Mouse (Mus musculus) inflammation-experienced regulatory T-cells, adult 16 weeks (primary cell): ENCODE data around the gene 4930519P11Rik. TPM values are rescaled to one million over a fixed set of nuclear protein-coding genes. Genes with fewer than 3 reads are reported as not detected.

Experiments
- polyA plus RNA-seq: library from polyadenylated mRNA; unstranded; fragments of 100-300 nt; shearing (Covaris generic); gene quantifications from one replicate; pipeline ENCODE4 v1.2.1, GENCODE M21; 2017

4930519P11Rik gene
- polyA plus RNA-seq = not detected

DNA sequence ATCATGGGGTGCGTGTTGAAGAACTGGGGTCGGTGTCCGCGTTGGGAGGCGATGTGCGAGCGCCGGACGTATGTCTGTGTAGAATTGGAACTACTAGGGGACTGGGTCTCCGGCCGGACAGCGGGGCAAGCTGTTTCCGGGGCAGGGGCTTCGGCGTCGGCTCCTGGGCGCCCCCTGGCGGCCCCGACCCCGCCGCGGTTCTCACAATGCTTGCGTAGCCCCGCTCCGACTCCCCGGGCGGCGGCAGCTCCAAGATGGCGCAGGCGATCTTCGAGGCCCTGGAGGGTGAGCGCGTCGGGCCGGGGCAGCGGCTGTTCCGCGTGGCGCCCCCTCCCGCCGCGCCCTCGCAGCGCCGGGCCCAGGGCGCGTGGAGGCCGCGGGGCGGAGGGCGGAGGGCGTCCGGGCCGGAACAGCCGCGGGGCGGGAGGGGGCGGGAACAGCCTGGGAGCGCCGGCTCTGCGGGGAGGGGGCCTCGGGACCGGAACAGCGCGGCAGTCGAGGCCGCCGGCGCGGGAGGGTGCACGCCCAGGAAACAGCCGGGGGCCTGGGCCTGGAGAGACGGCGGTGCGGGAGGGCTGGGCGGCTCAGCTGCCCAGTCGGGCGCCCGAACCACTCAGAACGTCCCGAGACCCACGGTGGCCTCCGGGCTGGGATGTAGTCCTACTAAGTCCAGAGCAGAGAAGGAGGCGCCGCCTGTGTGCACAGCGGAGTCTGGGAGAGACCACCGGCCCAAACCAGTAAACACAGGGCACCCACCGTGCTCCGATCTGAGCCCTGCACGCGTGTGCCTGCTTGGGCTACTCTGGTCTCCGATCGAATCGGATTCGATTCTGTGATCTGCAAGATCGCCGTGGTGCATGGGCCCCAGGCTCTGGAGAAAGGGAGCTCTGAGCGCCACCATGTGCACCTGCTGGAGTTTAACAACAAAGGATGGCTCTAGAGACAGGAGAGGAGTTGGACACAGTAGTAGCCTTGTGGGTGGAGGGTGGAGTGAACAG, at the start of gene 4930519P11Rik, which contains the start of gene Zfp341:
Gene 4930519P11Rik, minus strand, starts transcription at position 320 of the 998 bp plus-strand sequence.
Gene Zfp341, plus strand, starts transcription at position 180 of the 998 bp plus-strand sequence.

DNA sequence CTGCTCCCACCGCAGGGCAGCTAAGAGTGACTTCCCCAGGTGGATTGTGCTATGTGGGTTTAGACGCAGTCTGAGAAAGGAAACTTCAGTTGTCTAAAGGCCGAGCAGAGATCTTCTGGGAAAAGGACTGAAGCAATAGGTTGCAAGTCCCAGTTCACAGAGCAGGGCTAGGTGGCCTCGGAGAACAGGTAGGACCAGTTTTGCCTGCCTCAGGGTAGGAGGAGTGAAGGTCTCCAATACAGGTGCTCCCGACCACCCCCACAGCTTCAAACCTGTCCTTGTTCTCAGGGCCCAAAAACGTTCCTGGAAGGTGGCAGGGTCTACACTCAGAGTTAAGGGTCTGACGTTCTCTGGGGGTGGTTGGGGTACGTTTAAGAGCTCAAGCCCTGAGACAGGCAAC, 38.1 kb upstream of the 4930519P11Rik start, which contains the start of gene Chmp4b:
Gene Chmp4b, plus strand, starts transcription at position 343 of the 400 bp plus-strand sequence.

GRCm38 (mm10) chr2:154603638-154604153, 9.5 kb downstream of the 4930519P11Rik start, which contains the start of gene Pxmp4:
Gene Pxmp4, minus strand, starts transcription at chr2:154603708.

GRCm38 (mm10) chr2:154569836-154570286, 43.4 kb downstream of the 4930519P11Rik start, which contains the start of gene E2f1:
Gene E2f1, minus strand, starts transcription at chr2:154569892.

Other genes with a start within 250 kb of the 4930519P11Rik start
- gene Cdk5rap1, start 240.4 kb downstream of the 4930519P11Rik start, polyA plus RNA-seq = 24.2 TPM
- gene Snta1, start 205.3 kb downstream of the 4930519P11Rik start, polyA plus RNA-seq = not detected
- gene Cbfa2t2, start 177.0 kb downstream of the 4930519P11Rik start, polyA plus RNA-seq = 15.3 TPM
- gene 1700003F12Rik, start 66.4 kb downstream of the 4930519P11Rik start, polyA plus RNA-seq = not detected
- gene Actl10, start 61.7 kb downstream of the 4930519P11Rik start, polyA plus RNA-seq = not detected
- not detected for gene Necab3, start 54.5 kb downstream of the 4930519P11Rik start, polyA plus RNA-seq
- gene E2f1, start 43.5 kb downstream of the 4930519P11Rik start, polyA plus RNA-seq = 0.80 TPM
- gene Pxmp4, start 9.7 kb downstream of the 4930519P11Rik start, polyA plus RNA-seq = 24.1 TPM
- gene Zfp341, start 140 bp downstream of the 4930519P11Rik start, polyA plus RNA-seq = 0.74 TPM
- 5.5 TPM for gene Chmp4b, start 38.3 kb upstream of the 4930519P11Rik start, polyA plus RNA-seq
- not detected for gene Gm14214, start 156.6 kb upstream of the 4930519P11Rik start, polyA plus RNA-seq
- gene Raly, start 177.7 kb upstream of the 4930519P11Rik start, polyA plus RNA-seq = 22.2 TPM
- gene a, start 178.0 kb upstream of the 4930519P11Rik start, polyA plus RNA-seq = not detected